Mouse (Mus musculus) lung, embryonic 16.5 days (tissue): ENCODE data around the gene Rab34. TPM values are rescaled to one million over a fixed set of nuclear protein-coding genes. Genes with fewer than 3 reads are reported as not detected.

ENCODE experiments used
- ATAC-seq: fragments of 200-750 bp; cut with Nextera tagmentation; 2 replicates; pipeline ENCODE4 v1.8.0; 2017; ENCODE audit warnings: low read depth, mild to moderate bottlenecking, moderate library complexity
- H3K27ac ChIP-seq: fragments of 300-500 bp; sonication (generic); 2 replicates; pipeline ENCODE4 v1.5.1; 2014; ENCODE audit warnings: mild to moderate bottlenecking, control low read depth, low read length
- H3K27me3 ChIP-seq: fragments of 300-500 bp; sonication (generic); 2 replicates; pipeline ENCODE4 v1.6.1; 2014; ENCODE audit warnings: low read depth, low read length, mixed read lengths; ENCODE audit not compliant: control insufficient read depth, insufficient read depth
- H3K36me3 ChIP-seq: fragments of 300-500 bp; sonication (generic); 2 replicates; pipeline ENCODE4 v1.6.1; 2014; ENCODE audit warnings: low read length; ENCODE audit not compliant: control insufficient read depth, insufficient read depth
- H3K4me1 ChIP-seq: fragments of 300-500 bp; sonication (generic); replicated peaks from 2 replicates; pipeline ENCODE4 v1.6.1; 2014; ENCODE audit warnings: low read length, mixed read lengths; ENCODE audit not compliant: control insufficient read depth, insufficient read depth
- H3K4me2 ChIP-seq: fragments of 300-500 bp; sonication (generic); 2 replicates; pipeline ENCODE4 v1.6.1; 2014; ENCODE audit warnings: low read depth, low read length, control low read depth
- H3K4me3 ChIP-seq: fragments of 300-500 bp; sonication (generic); 2 replicates; pipeline ENCODE4 v1.5.1; 2014; ENCODE audit warnings: mild to moderate bottlenecking, low read length, control low read depth
- H3K9ac ChIP-seq: fragments of 300-500 bp; sonication (generic); 2 replicates; pipeline ENCODE4 v1.6.1; 2014; ENCODE audit warnings: low read length, control low read depth
- H3K9me3 ChIP-seq: fragments of 300-500 bp; sonication (generic); 2 replicates; pipeline ENCODE4 v1.6.1; 2016; ENCODE audit warnings: low read length; ENCODE audit not compliant: control insufficient read depth
- whole genome bisulfite sequencing: fragments of 180-500 bp; shearing (Covaris S2); extraction: QIAGEN DNeasy Blood & Tissue Kit; methylation state at CpG from one replicate; pipeline ENCODE4 v1.1.7; 2014; 5-methylcytosine and 5-hydroxymethylcytosine counted together
- microRNA-seq: library from miRNA; unstranded; fragments of <30 nt; microRNA quantifications from one replicate; pipeline ENCODE4, GENCODE M21; 2016
- polyA plus RNA-seq: library from polyadenylated mRNA; unstranded; fragments of >200 nt; fragmentation: Nextera tagmentation; extraction: Ambion mirVana; gene quantifications from 2 replicates; pipeline ENCODE4 v1.2.1, GENCODE M21; 2015

The Rab34 gene
- polyA plus RNA-seq, 1 experiment from 2014 or later = 117 TPM

GRCm38 (mm10) chr11:78231518-78231917 lies 43.3 kb downstream of the Rab34 start:
- Histone ChIP-seq H3K36me3 (peaks cover 52% of the 10 kb centered on the region), H3K27me3 (no peaks in the 10 kb centered on the region), H3K9ac (no peak overlapping the region), H3K4me3 (no peak overlapping the region), H3K9me3 (no peaks in the 10 kb centered on the region), H3K27ac (no peak overlapping the region), H3K4me2 (no peak overlapping the region), H3K4me1 (no peaks in the 10 kb centered on the region)
- WGBS = 91% methylated on average over 6 of the region's 6 CpGs
- ATAC-seq = no peak

- Histone ChIP-seq H3K9me3 (no peaks in the 10 kb centered on the region), H3K27me3 (no peaks in the 10 kb centered on the region), H3K27ac (no peak overlapping the region), H3K9ac (no peak overlapping the region), H3K4me1 (peaks cover 8% of the 10 kb centered on the region), H3K4me2 (no peak overlapping the region), H3K4me3 (no peak overlapping the region), H3K36me3 (peaks cover 6% of the 10 kb centered on the region; the same call in 1 of the 2 replicates)
- WGBS = 79% methylated on average over 9 of the region's 9 CpGs
- peak; percentile 23; the same call in 1 of the 2 replicates for ATAC-seq
Measured at GRCm38 (mm10) chr11:78240193-78240857, 52.1 kb downstream of the Rab34 start.

Small RNAs within 50 kb of the gene (microRNA-seq; reads per million reads assigned to microRNA genes)
- gene Mir7653 = 0.99 reads per million

Other genes with a start within 250 kb of the Rab34 start
- 13.8 and 13.9 TPM in 2 replicates for gene Phf12, start 205.7 kb upstream of the Rab34 start, polyA plus RNA-seq
- 14.5 and 15.3 TPM in 2 replicates for gene Dhrs13, start 156.2 kb upstream of the Rab34 start, polyA plus RNA-seq
- gene Flot2, start 150.5 kb upstream of the Rab34 start, polyA plus RNA-seq = 67.6 and 70.0 TPM in 2 replicates
- gene Eral1, start 108.0 kb upstream of the Rab34 start, polyA plus RNA-seq = 35.0 and 35.1 TPM in 2 replicates
- 13.6 and 17.1 TPM in 2 replicates for gene Fam222b, start 93.8 kb upstream of the Rab34 start, polyA plus RNA-seq
- gene Traf4, start 22.8 kb upstream of the Rab34 start, polyA plus RNA-seq = 84.2 and 96.3 TPM in 2 replicates
- 20.6 and 22.3 TPM in 2 replicates for gene Nek8, start 11.8 kb upstream of the Rab34 start, polyA plus RNA-seq
- 24.4 and 25.9 TPM in 2 replicates for gene Tlcd1, start 11.7 kb upstream of the Rab34 start, polyA plus RNA-seq
- 1,346 and 1,426 TPM in 2 replicates for gene Rpl23a, start 4.8 kb upstream of the Rab34 start, polyA plus RNA-seq
- 5.3 and 6.8 TPM in 2 replicates for gene Proca1, start 5.0 kb downstream of the Rab34 start, polyA plus RNA-seq
- gene Sdf2, start 57.3 kb downstream of the Rab34 start, polyA plus RNA-seq = 81.9 and 84.7 TPM in 2 replicates
- 24.6 and 26.2 TPM in 2 replicates for gene Supt6, start 57.6 kb downstream of the Rab34 start, polyA plus RNA-seq
- gene 2610507B11Rik, start 73.3 kb downstream of the Rab34 start, polyA plus RNA-seq = 59.5 and 63.5 TPM in 2 replicates
- 0.13 and 0.35 TPM in 2 replicates for gene BC030499, start 102.4 kb downstream of the Rab34 start, polyA plus RNA-seq
- gene Spag5, start 113.1 kb downstream of the Rab34 start, polyA plus RNA-seq = 44.9 and 46.7 TPM in 2 replicates
- 8.9 and 12.1 TPM in 2 replicates for gene Aldoc, start 134.5 kb downstream of the Rab34 start, polyA plus RNA-seq
- gene Pigs, start 140.0 kb downstream of the Rab34 start, polyA plus RNA-seq = 81.8 and 84.8 TPM in 2 replicates
- 26.6 and 27.2 TPM in 2 replicates for gene Unc119, start 155.1 kb downstream of the Rab34 start, polyA plus RNA-seq
- gene Foxn1, start 198.1 kb downstream of the Rab34 start, polyA plus RNA-seq = 0.77 and 1.2 TPM in 2 replicates
- gene Slc13a2, start 233.8 kb downstream of the Rab34 start, polyA plus RNA-seq = 0.15 and 0.47 TPM in 2 replicates